Mouse (Mus musculus): ENCODE data around the gene Cox20.
A peak's percentile ranks its signal among the peaks of the same experiment; 100 is the strongest.
"Not testable (repeated sequence)": the region's sequence is repeated elsewhere in the genome, so short reads cannot be mapped to it uniquely, and the experiment has no call there.

Gene Cox20

GRCm38 (mm10) chr1:178318389-178319184 lies at the start of gene Cox20:
Gene Cox20, plus strand, starts transcription at chr1:178319130.
- DNase-seq = peak; percentile 95 to 96

GRCm38 (mm10) chr1:178270635-178271034 lies 48.3 kb upstream of the Cox20 start:
- DNase-seq = no peak

GRCm38 (mm10) chr1:178275174-178275730 lies 43.7 kb upstream of the Cox20 start:
- DNase-seq = no peak

DNA sequence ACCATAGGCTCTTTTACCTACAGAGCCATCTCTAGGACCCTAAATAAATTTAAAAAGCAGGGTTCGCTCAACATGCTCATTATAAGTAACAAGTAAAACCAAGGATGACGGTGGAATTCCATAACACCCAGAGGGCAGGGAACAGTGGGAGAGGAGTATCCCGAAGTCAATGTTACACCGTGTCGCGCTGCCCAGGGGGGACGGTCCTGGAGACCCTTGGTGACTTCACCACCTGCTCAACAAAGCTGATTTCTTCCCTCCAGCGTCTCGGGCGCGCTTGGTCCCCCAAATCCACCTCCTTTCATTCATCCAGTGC lies 43.2 kb upstream of the Cox20 start:
- no peak for DNase-seq

GRCm38 (mm10) chr1:178276054-178276911 lies 42.6 kb upstream of the Cox20 start:
- peak; percentile 19 to 41 for DNase-seq

- not testable (repeated sequence) for DNase-seq
Measured at GRCm38 (mm10) chr1:178283314-178283713, 35.6 kb upstream of the Cox20 start.

DNA sequence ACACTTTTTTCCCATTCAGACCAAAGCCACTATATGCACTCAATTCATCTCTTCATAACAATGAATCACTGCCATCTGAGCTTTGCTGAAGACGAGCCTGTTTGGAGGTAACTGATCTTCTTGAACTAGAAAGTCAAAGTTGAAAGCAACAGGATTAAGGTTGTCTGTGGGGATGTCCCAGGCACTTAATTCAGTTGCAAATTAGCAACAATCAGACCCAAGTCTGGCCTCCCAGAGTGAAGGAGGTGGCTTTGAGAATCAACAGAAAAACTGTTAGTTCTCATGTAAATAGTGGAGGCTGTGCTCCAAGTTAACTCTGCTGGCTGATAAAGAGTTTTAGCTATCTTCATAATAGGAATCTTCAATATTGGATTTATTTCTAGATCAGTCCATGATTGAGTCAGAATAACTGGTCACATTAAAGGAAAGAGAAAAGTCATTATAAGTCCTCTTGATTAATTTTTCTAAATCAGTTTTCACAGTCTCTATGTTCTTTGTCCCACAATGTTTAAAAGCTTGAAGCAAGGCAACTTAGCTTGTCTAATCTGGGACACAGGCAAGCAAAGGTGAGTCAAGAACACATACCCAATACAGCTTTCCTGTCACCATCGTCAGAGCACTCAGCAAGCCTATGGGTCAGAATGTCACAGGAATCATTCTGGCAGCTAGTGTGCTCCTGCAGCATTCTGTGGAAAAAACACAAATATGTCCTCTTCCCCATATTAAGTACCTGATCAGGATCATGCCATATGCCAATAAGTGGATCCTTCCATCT lies 34.8 kb upstream of the Cox20 start:
- no peak for DNase-seq

DNA sequence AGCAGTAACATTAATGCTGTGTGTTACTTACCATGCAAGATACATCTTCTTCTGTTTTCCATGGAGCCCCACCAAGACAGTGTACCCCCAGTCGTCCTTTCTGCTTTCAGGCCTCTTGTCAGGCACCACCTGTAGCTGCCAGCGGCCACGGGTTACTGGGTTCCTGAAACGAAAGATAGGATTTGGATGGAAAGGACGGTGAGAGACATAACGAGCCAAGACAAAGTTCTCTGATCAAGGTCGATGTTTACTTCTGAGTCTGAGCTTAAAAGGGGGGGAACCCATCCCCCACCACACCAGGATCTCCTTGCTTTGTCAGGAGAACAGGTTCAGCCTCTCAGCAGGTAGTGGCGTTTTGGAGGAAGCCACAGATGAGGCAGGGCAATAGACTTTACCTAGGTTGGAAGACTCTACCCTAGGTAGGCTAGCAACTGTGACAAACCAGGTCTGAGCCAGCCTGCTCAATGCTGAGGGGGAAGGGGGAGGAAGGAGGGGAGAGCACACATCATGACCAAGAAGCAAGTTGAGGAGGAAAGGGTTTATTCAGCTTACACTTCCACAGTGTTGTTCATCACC lies 31.2 kb upstream of the Cox20 start:
- DNase-seq = no peak

- no peak for DNase-seq
Measured at GRCm38 (mm10) chr1:178291716-178292115, 27.2 kb upstream of the Cox20 start.

- DNase-seq = no peak
Measured at GRCm38 (mm10) chr1:178294051-178294450, 24.9 kb upstream of the Cox20 start.

- DNase-seq = not testable (repeated sequence)
Measured at GRCm38 (mm10) chr1:178301261-178301660, 17.7 kb upstream of the Cox20 start.

DNA sequence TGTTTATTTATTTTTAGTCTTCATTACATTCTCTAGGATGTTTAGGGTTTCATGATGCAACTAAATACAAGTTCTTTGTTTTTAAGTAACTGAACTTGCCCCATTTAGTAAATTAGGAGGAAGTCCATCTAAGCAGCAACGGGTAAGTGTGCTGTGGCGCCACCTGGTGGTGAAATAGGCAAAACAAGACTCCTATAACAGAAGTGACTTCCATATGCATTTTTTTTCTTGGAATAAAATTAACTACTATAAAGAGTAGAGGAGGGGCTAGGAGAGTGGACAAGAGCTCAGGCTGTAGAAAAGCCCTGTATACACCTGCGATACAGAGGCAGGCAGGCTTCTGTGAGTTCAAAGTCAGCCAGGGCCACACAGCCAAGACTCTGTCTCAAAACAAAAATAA lies 15.5 kb upstream of the Cox20 start:
- peak; percentile 57 to 72 for DNase-seq

DNA sequence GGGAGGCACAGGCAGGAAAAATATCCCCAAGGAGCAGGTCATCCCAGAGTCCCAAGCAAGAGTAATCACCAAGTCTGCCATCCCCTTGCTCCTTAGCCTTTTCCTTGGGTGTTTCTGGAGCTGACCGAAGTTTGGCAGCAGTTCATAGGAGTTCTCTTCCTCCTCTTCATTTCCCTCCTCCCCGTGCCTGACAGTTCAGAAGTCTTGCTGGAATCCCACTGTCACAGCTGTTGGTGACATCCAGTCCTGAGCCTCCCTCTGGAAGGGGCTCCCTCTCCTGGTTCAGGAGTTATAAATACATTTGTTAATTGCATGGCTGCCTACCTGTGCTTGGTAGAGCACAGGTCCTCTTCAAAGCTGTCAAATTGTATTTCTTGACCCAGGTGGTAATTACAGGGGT lies 9.4 kb upstream of the Cox20 start:
- no peak for DNase-seq

DNA sequence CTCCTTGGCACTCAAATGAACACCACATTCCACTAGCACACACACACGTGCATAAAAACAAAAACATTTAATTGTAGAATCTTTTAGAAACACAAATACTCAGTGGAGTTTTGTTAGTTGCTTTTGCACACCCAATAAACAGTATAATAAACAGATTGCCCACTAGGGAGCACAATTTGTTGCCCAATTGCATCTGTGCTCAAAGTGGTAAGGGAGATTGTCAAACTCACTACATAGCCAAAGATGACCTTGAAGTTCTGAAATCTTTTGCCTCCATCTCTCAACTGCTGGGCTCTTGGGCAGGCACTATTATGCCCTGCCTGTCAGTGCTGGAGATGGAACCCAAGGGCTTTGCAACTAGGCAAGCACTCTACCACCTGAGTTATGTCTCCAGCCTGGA lies 8.8 kb upstream of the Cox20 start:
- DNase-seq = no peak

GRCm38 (mm10) chr1:178313039-178313597 lies 5.8 kb upstream of the Cox20 start:
- DNase-seq = no peak

DNA sequence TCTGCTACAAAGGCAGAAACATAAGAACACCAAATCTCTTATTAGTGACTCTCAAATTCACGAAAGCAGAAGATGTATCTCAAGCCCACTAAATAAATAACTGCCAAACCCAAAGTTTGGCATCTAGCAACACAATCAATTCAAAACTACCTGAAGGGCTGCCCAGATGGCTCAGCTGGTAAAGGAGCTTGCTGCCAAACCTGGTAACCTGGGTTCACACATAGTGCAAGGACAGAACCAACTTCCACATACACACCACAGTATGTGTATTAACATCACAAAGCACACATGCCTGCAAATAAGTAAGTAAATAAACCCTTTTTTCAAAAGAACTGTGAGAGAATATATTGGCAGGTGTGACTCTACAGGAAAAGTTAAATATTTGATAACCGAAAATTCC lies 4.7 kb upstream of the Cox20 start:
- DNase-seq = no peak

- no peak for DNase-seq
Measured at GRCm38 (mm10) chr1:178317275-178318001, 1.5 kb upstream of the Cox20 start.

- DNase-seq = peak; percentile 92 to 95
Measured at GRCm38 (mm10) chr1:178318002-178318388, 935 bp upstream of the Cox20 start.

DNA sequence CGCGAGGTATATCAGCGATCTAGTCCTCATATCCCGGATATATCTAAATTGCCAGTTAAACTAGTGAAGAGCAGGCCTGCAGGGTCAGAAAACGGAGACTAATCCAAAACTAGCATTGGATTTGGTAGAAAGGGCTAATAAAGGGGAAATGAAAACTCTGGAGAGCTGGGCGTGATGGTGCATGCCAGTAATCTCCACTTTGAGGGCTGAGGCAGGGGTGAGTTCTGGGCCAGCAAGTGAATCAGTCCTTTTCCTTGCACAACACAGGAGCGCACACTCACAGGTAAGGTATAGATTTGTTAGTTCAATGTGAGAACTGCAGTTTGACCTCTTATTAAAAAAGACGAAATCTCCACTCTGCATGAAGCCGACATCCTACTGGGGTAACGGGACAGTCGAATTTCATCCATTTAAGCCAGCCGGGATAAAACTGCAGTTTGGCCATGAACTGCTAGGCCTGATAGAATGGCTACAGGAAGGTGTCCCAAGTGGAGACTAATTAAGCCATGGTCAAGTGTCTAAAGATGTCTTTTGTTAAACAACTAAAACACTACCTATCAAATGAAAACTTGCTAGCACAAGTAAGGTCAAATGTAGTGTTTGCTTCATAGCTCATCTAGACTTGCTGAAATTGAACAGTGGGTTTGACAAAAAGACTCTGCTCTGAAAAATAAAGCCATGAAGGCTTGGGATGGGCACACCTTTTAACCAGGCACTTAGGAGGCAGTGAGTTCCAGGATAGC lies 536 bp downstream of the Cox20 start:
- DNase-seq = peak; percentile 38 to 42

- DNase-seq = no peak
Measured at GRCm38 (mm10) chr1:178320038-178320722, 1.2 kb downstream of the Cox20 start.
